Mouse (Mus musculus) brown adipose tissue, adult 24 weeks (tissue): ENCODE measurements around the gene Rangrf. TPM values are rescaled to one million over a fixed set of nuclear protein-coding genes. Genes with fewer than 3 reads are reported as not detected.
"Not testable (repeated sequence)": the region's sequence is repeated elsewhere in the genome, so short reads cannot be mapped to it uniquely, and the experiment has no call there.

Experiments used
- H3K27ac ChIP-seq: fragments of 200-500 bp; replicated peaks from 2 replicates; pipeline ENCODE4 v1.5.1; 2012; ENCODE audit warnings: low read depth, mild to moderate bottlenecking, low read length
- H3K4me1 ChIP-seq: fragments of 200-500 bp; 2 replicates; pipeline ENCODE4 v1.6.1; 2012; ENCODE audit warnings: low read length, mixed read lengths; ENCODE audit not compliant: control insufficient read depth, insufficient read depth, insufficient read length
- H3K4me3 ChIP-seq: fragments of 200-500 bp; 2 replicates; pipeline ENCODE4 v1.5.1; 2012; ENCODE audit warnings: low read depth, mild to moderate bottlenecking, low read length, moderate library complexity; ENCODE audit not compliant: insufficient read depth
- polyA plus RNA-seq: library from polyadenylated mRNA; stranded (reverse); fragments of >200 nt; gene quantifications from 2 replicates; pipeline ENCODE4 v1.2.4, GENCODE M21; 2012; ENCODE audit not compliant: missing spikeins, insufficient read depth, insufficient read length

Gene Rangrf
- polyA plus RNA-seq, 1 experiment, result 9.0 TPM

- Histone ChIP-seq H3K27ac (no peak overlapping the region), H3K4me3 (no peak overlapping the region), H3K4me1 (peaks cover 4% of the 10 kb centered on the region; the same call in 1 of the 2 replicates)
Measured at GRCm38 (mm10) chr11:68942731-68943130, 32.3 kb downstream of the Rangrf start.

GRCm38 (mm10) chr11:68940516-68940915, 34.5 kb downstream of the Rangrf start:
- Histone ChIP-seq H3K4me1 (peaks cover 4% of the 10 kb centered on the region; the same call in 1 of the 2 replicates), H3K4me3 (no peak overlapping the region), H3K27ac (no peak overlapping the region)

- peak overlapping the region; percentile 62 for H3K4me3 ChIP-seq
- H3K27ac ChIP-seq, result peak overlapping the region; percentile 57
- H3K4me1 ChIP-seq, result peaks cover 4% of the 10 kb centered on the region; the same call in 1 of the 2 replicates
Measured at GRCm38 (mm10) chr11:68939451-68940304, 35.3 kb downstream of the Rangrf start.

- not testable (repeated sequence) for H3K4me3 ChIP-seq, H3K4me1 ChIP-seq, H3K27ac ChIP-seq
Measured at GRCm38 (mm10) chr11:68936951-68937350, 38.0 kb downstream of the Rangrf start.

- Histone ChIP-seq H3K4me3 (no peak overlapping the region), H3K27ac (no peak overlapping the region), H3K4me1 (no peaks in the 10 kb centered on the region)
Measured at GRCm38 (mm10) chr11:68933885-68934507, 41.0 kb downstream of the Rangrf start.

GRCm38 (mm10) chr11:68929947-68930346, 45.0 kb downstream of the Rangrf start:
- Histone ChIP-seq H3K4me3 (no peak overlapping the region), H3K27ac (no peak overlapping the region), H3K4me1 (no peaks in the 10 kb centered on the region)

- Histone ChIP-seq H3K4me3 (no peak within 1 kb of the TSS), H3K27ac (no peak within 1 kb of the TSS), H3K4me1 (no peaks in the 10 kb centered on the region)
Measured at GRCm38 (mm10) chr11:68926981-68927380, 48.0 kb downstream of the Rangrf start, which contains the start of gene Odf4. TSS of gene Odf4 (minus strand) at chr11:68927081.

- Histone ChIP-seq H3K4me1 (no peaks in the 10 kb centered on the region), H3K27ac (no peak overlapping the region), H3K4me3 (no peak overlapping the region)
Measured at GRCm38 (mm10) chr11:68924749-68925148, 50.2 kb downstream of the Rangrf start.

- H3K27ac ChIP-seq, result no peak overlapping the region
- no peak overlapping the region for H3K4me3 ChIP-seq
- H3K4me1 ChIP-seq, result no peaks in the 10 kb centered on the region
Measured at GRCm38 (mm10) chr11:68923191-68923590, 51.8 kb downstream of the Rangrf start.

Other genes with a start within 250 kb of the Rangrf start
- gene Ndel1, start 103.3 kb downstream of the Rangrf start, polyA plus RNA-seq, result 48.4 and 48.9 TPM in 2 replicates
- gene Rnf222, start 86.6 kb downstream of the Rangrf start, polyA plus RNA-seq, result not detected in 2 replicates
- 1,653 and 1,681 TPM in 2 replicates for gene Rpl26, start 73.6 kb downstream of the Rangrf start, polyA plus RNA-seq
- not detected in 2 replicates for gene Odf4, start 48.1 kb downstream of the Rangrf start, polyA plus RNA-seq
- gene Arhgef15, start 17.7 kb downstream of the Rangrf start, polyA plus RNA-seq, result 7.1 and 19.0 TPM in 2 replicates
- 170 and 220 TPM in 2 replicates for gene Slc25a35, start 7.1 kb downstream of the Rangrf start, polyA plus RNA-seq
- gene Pfas, start 33.3 kb upstream of the Rangrf start, polyA plus RNA-seq, result 7.8 and 11.1 TPM in 2 replicates
- 6.2 and 11.8 TPM in 2 replicates for gene Ctc1, start 40.7 kb upstream of the Rangrf start, polyA plus RNA-seq
- 0.79 TPM in 1 of 2 replicates, not detected in the other for gene Aurkb, start 70.5 kb upstream of the Rangrf start, polyA plus RNA-seq
- 8.1 and 8.3 TPM in 2 replicates for gene Borcs6, start 84.5 kb upstream of the Rangrf start, polyA plus RNA-seq
- 2.5 and 4.6 TPM in 2 replicates for gene Tmem107, start 95.6 kb upstream of the Rangrf start, polyA plus RNA-seq
- 42.0 and 54.9 TPM in 2 replicates for gene Vamp2, start 113.3 kb upstream of the Rangrf start, polyA plus RNA-seq
- 7.9 and 15.6 TPM in 2 replicates for gene Per1, start 120.0 kb upstream of the Rangrf start, polyA plus RNA-seq
- gene Hes7, start 145.2 kb upstream of the Rangrf start, polyA plus RNA-seq, result not detected in 2 replicates
- gene 9130213A22Rik, start 147.4 kb upstream of the Rangrf start, polyA plus RNA-seq, result 0.87 TPM in 1 of 2 replicates, not detected in the other
- not detected in 2 replicates for gene Aloxe3, start 150.7 kb upstream of the Rangrf start, polyA plus RNA-seq
- gene Alox12b, start 181.8 kb upstream of the Rangrf start, polyA plus RNA-seq, result not detected in 2 replicates
- gene Alox8, start 222.7 kb upstream of the Rangrf start, polyA plus RNA-seq, result not detected in 2 replicates